Mouse (Mus musculus) hindbrain, embryonic 16.5 days (tissue): ENCODE results near the gene Pigh. TPM values are rescaled to one million over a fixed set of nuclear protein-coding genes. Genes with fewer than 3 reads are reported as not detected.

Experiments
- ATAC-seq: fragments of 200-750 bp; cut with Nextera tagmentation; 2 replicates; pipeline ENCODE4 v1.8.0; 2017; ENCODE audit warnings: moderate TSS enrichment, moderate library complexity
- H3K27ac ChIP-seq: fragments of 300-500 bp; sonication (generic); 2 replicates; pipeline ENCODE4 v1.5.1; 2014; ENCODE audit warnings: low read depth, mild to moderate bottlenecking, control low read depth, low read length, moderate library complexity
- H3K27me3 ChIP-seq: fragments of 300-500 bp; sonication (generic); replicated peaks from 2 replicates; pipeline ENCODE4 v1.6.1; 2014; ENCODE audit warnings: low read length; ENCODE audit not compliant: control insufficient read depth, insufficient read depth
- H3K36me3 ChIP-seq: fragments of 300-500 bp; sonication (generic); 2 replicates; pipeline ENCODE4 v1.6.1; 2014; ENCODE audit warnings: mild to moderate bottlenecking, low read length, moderate library complexity, mixed read lengths; ENCODE audit not compliant: control insufficient read depth, insufficient read depth
- H3K4me1 ChIP-seq: fragments of 300-500 bp; sonication (generic); 2 replicates; pipeline ENCODE4 v1.6.1; 2014; ENCODE audit warnings: low read depth, low read length; ENCODE audit not compliant: control insufficient read depth, insufficient read depth
- H3K4me2 ChIP-seq: fragments of 300-500 bp; sonication (generic); 2 replicates; pipeline ENCODE4 v1.6.1; 2014; ENCODE audit warnings: mild to moderate bottlenecking, low read length, control low read depth, moderate library complexity
- H3K4me3 ChIP-seq: fragments of 300-500 bp; sonication (generic); 2 replicates; pipeline ENCODE4 v1.5.1; 2014; ENCODE audit warnings: mild to moderate bottlenecking, low read length, control low read depth, moderate library complexity
- H3K9ac ChIP-seq: fragments of 300-500 bp; sonication (generic); 2 replicates; pipeline ENCODE4 v1.6.1; 2014; ENCODE audit warnings: low read depth, mild to moderate bottlenecking, control low read depth, low read length, moderate library complexity
- H3K9me3 ChIP-seq: fragments of 300-500 bp; sonication (generic); 2 replicates; pipeline ENCODE4 v1.6.1; 2014; ENCODE audit warnings: mild to moderate bottlenecking, low read length, moderate library complexity; ENCODE audit not compliant: control insufficient read depth
- WGBS: fragments of 180-500 bp; shearing (Covaris S2); extraction: QIAGEN DNeasy Blood & Tissue Kit; methylation state at CpG from one replicate; pipeline ENCODE4 v1.1.7; 2014; 5-methylcytosine and 5-hydroxymethylcytosine counted together
- polyA plus RNA-seq: library from polyadenylated mRNA; unstranded; fragments of >200 nt; fragmentation: Nextera tagmentation; extraction: Ambion mirVana; gene quantifications from 2 replicates; pipeline ENCODE4 v1.2.1, GENCODE M21; 2015

Pigh gene
- polyA plus RNA-seq, 1 experiment from 2014 or later, result 20.2 TPM

- Histone ChIP-seq H3K36me3 (peaks cover 9% of the 10 kb centered on the region), H3K4me1 (no peaks in the 10 kb centered on the region), H3K27ac (no peak overlapping the region), H3K4me3 (no peak overlapping the region), H3K27me3 (no peaks in the 10 kb centered on the region), H3K9me3 (no peaks in the 10 kb centered on the region), H3K9ac (no peak overlapping the region), H3K4me2 (no peak overlapping the region)
- 74% methylated on average over 6 of the region's 6 CpGs for WGBS
- ATAC-seq, result no peak
Observed at GRCm38 (mm10) chr12:79059573-79059972, 29.9 kb downstream of the Pigh start.

GRCm38 (mm10) chr12:79055276-79055675 is 34.2 kb downstream of the Pigh start:
- no peaks in the 10 kb centered on the region for H3K27me3 ChIP-seq
- no peak overlapping the region for H3K27ac ChIP-seq
- no peaks in the 10 kb centered on the region for H3K4me1 ChIP-seq
- no peak overlapping the region for H3K4me2 ChIP-seq
- H3K4me3 ChIP-seq, result no peak overlapping the region
- WGBS, result 90% methylated on average over 7 of the region's 7 CpGs
- no peaks in the 10 kb centered on the region for H3K9me3 ChIP-seq
- 0 out of 2 replicates have a peak, but pooled peaks cover 8% of the 10 kb centered on the region for H3K36me3 ChIP-seq
- no peak overlapping the region for H3K9ac ChIP-seq
- no peak for ATAC-seq

GRCm38 (mm10) chr12:79052073-79052472 is 37.4 kb downstream of the Pigh start:
- Histone ChIP-seq H3K27me3 (no peaks in the 10 kb centered on the region), H3K9me3 (no peaks in the 10 kb centered on the region), H3K9ac (no peak overlapping the region), H3K4me1 (no peaks in the 10 kb centered on the region), H3K4me2 (no peak overlapping the region), H3K4me3 (no peak overlapping the region), H3K36me3 (0 out of 2 replicates have a peak, but pooled peaks cover 8% of the 10 kb centered on the region), H3K27ac (no peak overlapping the region)
- WGBS, result 81% methylated on average over 2 of the region's 2 CpGs
- ATAC-seq, result no peak

- Histone ChIP-seq H3K9me3 (no peaks in the 10 kb centered on the region), H3K36me3 (0 out of 2 replicates have a peak, but pooled peaks cover 8% of the 10 kb centered on the region), H3K4me3 (no peak overlapping the region), H3K4me2 (no peak overlapping the region), H3K27ac (no peak overlapping the region), H3K4me1 (no peaks in the 10 kb centered on the region), H3K9ac (no peak overlapping the region), H3K27me3 (no peaks in the 10 kb centered on the region)
- 98% methylated on average over 3 of the region's 3 CpGs for WGBS
- no peak for ATAC-seq
Observed at GRCm38 (mm10) chr12:79050545-79051212, 38.8 kb downstream of the Pigh start.

GRCm38 (mm10) chr12:79049807-79050206 is 39.6 kb downstream of the Pigh start:
- no peak overlapping the region for H3K9ac ChIP-seq
- H3K4me1 ChIP-seq, result no peaks in the 10 kb centered on the region
- WGBS, result 71% methylated on average over 2 of the region's 2 CpGs
- H3K27me3 ChIP-seq, result no peaks in the 10 kb centered on the region
- no peak overlapping the region for H3K27ac ChIP-seq
- H3K36me3 ChIP-seq, result 0 out of 2 replicates have a peak, but pooled peaks cover 5% of the 10 kb centered on the region
- H3K4me2 ChIP-seq, result no peak overlapping the region
- no peak for ATAC-seq
- no peak overlapping the region for H3K4me3 ChIP-seq
- H3K9me3 ChIP-seq, result no peaks in the 10 kb centered on the region

- no peak overlapping the region for H3K4me3 ChIP-seq
- no peak; the same call in 1 of the 2 replicates for ATAC-seq
- H3K27me3 ChIP-seq, result no peaks in the 10 kb centered on the region
- no peak overlapping the region for H3K27ac ChIP-seq
- no peaks in the 10 kb centered on the region for H3K4me1 ChIP-seq
- no peak overlapping the region for H3K9ac ChIP-seq
- no peak overlapping the region for H3K4me2 ChIP-seq
- no peaks in the 10 kb centered on the region for H3K9me3 ChIP-seq
- no peaks in the 10 kb centered on the region for H3K36me3 ChIP-seq
- WGBS, result 89% methylated on average over 1 of the region's 1 CpGs
Observed at GRCm38 (mm10) chr12:79048898-79049297, 40.6 kb downstream of the Pigh start.

GRCm38 (mm10) chr12:79047203-79047602 is 42.2 kb downstream of the Pigh start:
- Histone ChIP-seq H3K4me2 (no peak overlapping the region), H3K36me3 (no peaks in the 10 kb centered on the region), H3K27me3 (no peaks in the 10 kb centered on the region), H3K4me3 (no peak overlapping the region), H3K27ac (no peak overlapping the region), H3K4me1 (no peaks in the 10 kb centered on the region), H3K9me3 (no peaks in the 10 kb centered on the region), H3K9ac (no peak overlapping the region)
- ATAC-seq, result no peak
- WGBS, result 89% methylated on average over 7 of the region's 7 CpGs

- Histone ChIP-seq H3K4me2 (no peak overlapping the region), H3K27me3 (no peaks in the 10 kb centered on the region), H3K27ac (no peak overlapping the region), H3K9me3 (no peaks in the 10 kb centered on the region), H3K4me1 (no peaks in the 10 kb centered on the region), H3K36me3 (no peaks in the 10 kb centered on the region), H3K4me3 (no peak overlapping the region), H3K9ac (no peak overlapping the region)
- WGBS, result 74% methylated on average over 6 of the region's 6 CpGs
- no peak for ATAC-seq
Observed at GRCm38 (mm10) chr12:79046171-79046570, 43.3 kb downstream of the Pigh start.

GRCm38 (mm10) chr12:79044668-79045067 is 44.8 kb downstream of the Pigh start:
- Histone ChIP-seq H3K27me3 (no peaks in the 10 kb centered on the region), H3K27ac (no peak overlapping the region), H3K4me3 (no peak overlapping the region), H3K9me3 (no peaks in the 10 kb centered on the region), H3K9ac (no peak overlapping the region), H3K4me2 (no peak overlapping the region), H3K4me1 (no peaks in the 10 kb centered on the region), H3K36me3 (no peaks in the 10 kb centered on the region)
- ATAC-seq, result no peak
- WGBS, result 83% methylated on average over 8 of the region's 8 CpGs
